Mouse (Mus musculus): Measurements from ENCODE around the gene Paqr7.

- TF ChIP-seq POLR2A (IDR thresholded peaks at IDR 0.05; ENCODE audit: control insufficient read depth in 1 of 2, insufficient read depth in 1 of 2, low read depth in 1 of 2, low read length in 2 of 2, poor library complexity in 1 of 2) (no peak), POLR2AphosphoS2 (IDR thresholded peaks at IDR 0.05; ENCODE audit: low read length) (no peak), CTCF (IDR thresholded peaks at IDR 0.05 in 2 of 3, conservative IDR thresholded peaks at IDR 0.05 in 1 of 3; ENCODE audit: control insufficient read depth in 1 of 3, insufficient read depth in 1 of 3, low read depth in 2 of 3, low read length in 3 of 3, poor library complexity in 1 of 3, severe bottlenecking in 1 of 3) (peak; percentile 35 to 82 (median 57); a peak in 5 of 6 replicates), ZKSCAN1 (IDR thresholded peaks at IDR 0.05; ENCODE audit: low read depth, low read length) (peak; percentile 92), ZMIZ1 (IDR thresholded peaks at IDR 0.05; ENCODE audit: low read depth, low read length) (no peak), MYC (IDR thresholded peaks at IDR 0.05; ENCODE audit: low read depth, low read length) (no peak), MAX (IDR thresholded peaks at IDR 0.05; ENCODE audit: low read length) (no peak)
Measured at GRCm38 (mm10) chr4:134555956-134556580, 59.6 kb downstream of the Paqr7 start.

All from MEL (cell line).